Mouse (Mus musculus) erythroblast, embryonic 14.5 days (primary cell): ENCODE measurements around the gene Pom121.

ENCODE experiments used
- GATA1 ChIP-seq: IDR thresholded peaks from 2 replicates; pipeline ENCODE4 v1.6.1; 2012; ENCODE audit warnings: low read length, inconsistent platforms, mixed read lengths
- TAL1 ChIP-seq: IDR thresholded peaks from 3 replicates; pipeline ENCODE4 v1.6.1; 2012; ENCODE audit warnings: low read length, inconsistent platforms, mixed read lengths

- TF ChIP-seq GATA1 (no peak), TAL1 (no peak)
Observed at GRCm38 (mm10) chr5:135337575-135337974, 56.8 kb downstream of the Pom121 start.
